Mouse (Mus musculus): ENCODE measurements around the gene Oscp1.

The Oscp1 gene

DNA sequence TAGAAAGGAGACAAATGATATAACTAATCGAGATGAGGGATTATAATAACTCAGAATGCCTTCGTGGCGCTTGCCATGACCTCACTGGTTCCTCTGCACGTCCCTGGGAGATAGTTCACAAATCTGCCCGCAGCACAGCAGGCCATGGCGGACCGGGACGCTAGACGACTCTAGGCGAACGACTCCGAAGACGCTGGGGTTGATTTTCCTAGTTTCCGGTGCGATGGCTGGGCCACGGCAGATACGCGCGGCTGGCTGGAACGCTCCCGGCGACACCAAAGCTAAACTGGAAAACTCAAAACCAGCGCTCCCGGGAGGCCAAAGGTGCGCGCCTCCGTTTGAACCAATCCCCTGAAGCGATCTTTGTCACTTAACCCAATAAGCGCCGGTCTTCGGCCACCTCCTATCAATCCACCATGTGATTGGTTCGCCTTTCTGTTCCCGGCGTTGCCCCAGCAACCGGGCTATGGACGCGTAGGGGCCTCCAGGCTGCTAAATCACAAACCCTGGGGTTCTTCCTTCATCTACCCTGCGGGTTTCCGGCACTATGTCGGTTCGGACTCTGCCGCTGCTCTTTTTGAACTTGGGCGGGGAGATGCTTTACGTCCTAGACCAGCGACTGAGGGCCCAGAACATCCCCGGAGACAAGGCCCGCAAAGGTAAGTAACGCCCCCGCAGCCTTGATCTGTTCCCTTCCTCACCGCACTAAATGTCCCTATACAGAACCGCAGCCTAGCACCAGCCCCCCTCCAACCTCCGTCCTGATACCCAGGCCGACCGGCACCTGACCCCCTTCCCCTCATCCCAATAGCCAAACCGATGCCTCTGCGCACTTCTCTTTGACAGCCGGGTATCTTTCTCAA is at the start of gene Oscp1:
TSS of gene Oscp1 (plus strand) at position 432 of the 863 bp plus-strand sequence.
- DNase-seq (ENCODE audit: low spot score): peak; percentile 94

DNA sequence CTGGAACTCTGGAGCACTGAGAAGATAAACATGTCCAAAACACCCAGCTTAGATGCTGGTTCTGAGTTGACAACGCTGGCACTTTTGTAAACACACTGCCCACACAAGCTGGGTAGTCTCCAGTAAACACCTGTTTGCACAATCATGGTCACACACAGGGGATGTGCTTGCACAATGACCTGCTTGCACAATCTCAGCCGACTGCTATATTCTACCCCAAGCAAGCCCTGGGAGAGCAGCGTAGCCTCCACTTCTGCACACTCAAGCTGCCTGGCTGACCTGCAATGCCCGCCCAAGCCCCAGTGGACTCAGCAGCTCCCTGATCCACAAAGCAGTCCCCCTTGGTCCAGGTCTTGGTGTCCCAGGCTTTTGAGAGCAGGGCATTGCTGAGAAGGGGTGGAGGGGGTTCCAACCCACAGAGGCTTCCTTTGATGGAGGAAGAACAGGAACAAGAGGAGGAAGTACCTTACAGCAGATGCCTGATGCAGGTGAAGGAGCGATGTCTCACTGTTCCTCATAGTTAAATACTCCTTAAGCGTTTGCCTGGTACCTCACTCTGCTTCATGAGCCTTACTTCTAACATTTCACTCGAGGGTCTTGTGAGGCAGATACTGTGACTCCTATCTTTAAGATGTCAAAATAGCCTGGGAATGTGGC is 40.6 kb upstream of the Oscp1 start:
- peak; percentile 39 for DNase-seq (ENCODE audit: low spot score)

DNA sequence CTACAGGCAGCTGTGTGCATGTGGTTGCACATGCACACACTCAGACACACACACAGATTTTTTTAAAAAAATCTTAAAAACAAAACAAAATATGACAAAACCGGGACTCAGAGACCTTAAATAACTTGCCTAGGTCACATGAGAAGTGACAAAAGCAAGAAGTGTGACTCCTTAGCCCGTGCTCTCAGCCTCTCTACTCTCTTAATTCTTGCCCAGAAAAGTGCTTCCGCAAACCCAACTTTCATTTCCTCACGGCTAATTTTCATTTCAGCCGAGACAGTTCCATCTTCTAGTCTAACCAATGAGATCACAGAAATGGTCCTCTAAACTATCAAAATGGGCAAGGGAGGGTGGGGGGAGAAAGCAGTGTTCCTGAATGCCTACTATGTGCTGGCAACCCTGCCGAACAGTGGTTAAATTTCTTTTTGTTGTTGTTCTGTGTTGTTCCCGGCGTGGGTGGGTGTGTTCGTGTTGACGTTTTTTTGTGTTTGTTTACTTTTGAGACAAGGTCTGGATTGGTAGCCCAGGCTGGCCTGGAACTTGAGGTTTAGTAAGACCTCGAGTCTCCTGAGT is 39.3 kb upstream of the Oscp1 start:
- DNase-seq (ENCODE audit: low spot score): peak; percentile 49

DNA sequence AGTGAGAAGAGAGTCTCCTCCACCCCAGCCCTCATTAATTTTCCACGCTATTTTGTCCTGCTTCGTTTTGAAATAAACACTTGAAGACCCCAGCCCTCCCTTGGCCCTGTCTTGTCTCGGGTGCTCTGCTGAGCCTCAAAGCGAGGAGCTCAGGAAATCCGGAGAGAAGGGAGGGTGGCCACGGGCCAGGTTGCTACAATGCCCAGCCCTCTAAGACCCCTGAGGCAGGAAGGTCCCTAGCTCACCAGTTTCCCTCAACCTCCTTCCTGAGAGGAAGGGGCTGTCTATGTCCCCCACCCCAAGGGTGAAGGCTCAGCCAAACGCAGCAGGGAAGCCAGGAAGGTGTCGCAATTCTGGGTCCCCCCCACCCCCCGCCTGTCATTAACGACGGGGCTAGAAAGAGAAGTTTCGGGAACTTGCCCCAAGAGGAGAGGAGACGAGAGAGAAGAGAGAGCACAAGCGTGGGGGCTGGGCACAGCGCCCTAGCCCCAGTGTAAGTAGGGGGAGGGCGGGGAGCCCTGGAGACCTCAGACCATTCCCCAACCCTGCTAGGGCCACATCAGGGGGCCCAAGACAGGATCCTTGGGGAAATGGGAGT is 34.0 kb upstream of the Oscp1 start, which contains the start of gene Csf3r:
TSS of gene Csf3r (plus strand) at position 248 of the 598 bp plus-strand sequence.
- DNase-seq (ENCODE audit: low spot score): no peak

DNA sequence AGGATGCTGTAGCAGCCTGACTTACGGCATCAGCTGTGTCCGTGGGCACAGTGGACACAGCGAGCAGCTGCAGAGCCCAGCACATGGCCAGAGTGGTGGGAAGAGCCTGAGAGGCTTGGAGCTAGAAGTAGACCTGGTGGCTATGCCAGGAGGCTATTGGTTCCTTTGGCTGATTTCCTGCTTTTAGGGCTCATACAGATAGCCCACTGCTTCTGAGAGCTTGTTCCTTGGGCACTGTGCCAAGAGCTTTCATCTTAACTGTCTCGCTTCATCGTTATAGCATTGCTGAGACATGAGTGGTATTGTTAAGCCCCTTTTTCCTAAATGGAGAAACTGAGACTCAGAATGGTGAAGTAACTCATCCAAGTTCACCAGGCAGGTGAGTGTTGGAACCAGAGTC is 32.6 kb upstream of the Oscp1 start:
- DNase-seq (ENCODE audit: low spot score): no peak

DNA sequence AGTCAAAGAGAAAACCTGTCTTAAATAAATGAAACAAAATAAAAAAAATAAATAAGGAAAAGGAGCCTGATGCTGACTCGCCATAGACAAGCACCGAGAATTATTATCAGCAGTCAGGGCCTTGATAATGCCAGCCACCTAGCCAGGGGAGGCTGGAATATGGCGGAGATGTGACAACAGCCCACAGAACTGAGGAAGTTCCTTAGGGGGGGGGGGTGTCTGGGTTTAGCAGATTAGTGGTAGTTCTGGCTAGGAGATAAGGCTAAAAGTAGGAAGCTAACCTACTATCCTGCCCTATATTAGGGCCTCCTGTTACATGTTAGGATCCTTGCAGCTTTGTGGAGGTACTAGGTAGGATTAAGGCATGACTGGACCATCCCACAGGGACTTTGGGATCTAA is 30.4 kb upstream of the Oscp1 start:
- DNase-seq (ENCODE audit: low spot score): no peak

DNA sequence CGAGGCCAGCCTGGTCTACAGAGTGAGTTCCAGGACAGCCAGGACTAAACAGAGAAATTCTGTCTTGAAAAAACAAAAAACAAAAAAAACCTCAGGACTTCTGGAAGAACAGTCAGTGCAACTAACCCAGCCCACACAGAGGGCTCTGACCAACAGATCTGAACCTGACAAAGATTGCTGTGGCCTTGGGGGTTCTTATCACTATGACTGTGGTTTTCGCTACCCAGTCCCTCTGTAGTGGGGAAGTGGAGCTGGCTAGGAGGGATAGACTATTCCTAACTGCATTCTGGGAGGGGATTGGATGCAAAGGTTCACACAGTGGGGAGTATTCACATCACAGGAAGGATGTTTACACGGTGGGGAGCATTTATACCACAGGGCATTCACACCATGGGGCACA is 29.3 kb upstream of the Oscp1 start:
- no peak for DNase-seq (ENCODE audit: low spot score)

DNA sequence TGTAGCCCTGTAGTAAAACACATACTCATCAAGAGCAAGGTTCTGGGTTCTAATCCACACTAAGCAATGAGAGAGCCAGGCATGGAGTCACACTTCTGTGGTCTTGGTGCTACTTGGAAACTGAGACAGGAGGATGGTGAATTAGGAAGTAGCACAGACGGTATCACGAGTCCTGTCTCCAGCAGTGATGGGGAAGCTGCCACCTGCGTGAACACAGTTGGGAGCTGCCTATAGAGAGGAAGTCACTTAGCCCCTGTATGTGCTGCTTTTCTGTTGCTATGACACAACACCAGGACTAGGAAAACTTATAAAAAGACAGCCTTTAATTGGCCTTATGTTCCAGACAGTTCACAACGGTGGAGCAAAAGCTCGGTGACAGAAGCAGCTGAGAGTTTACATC is 27.7 kb upstream of the Oscp1 start:
- DNase-seq (ENCODE audit: low spot score): peak; percentile 16

DNA sequence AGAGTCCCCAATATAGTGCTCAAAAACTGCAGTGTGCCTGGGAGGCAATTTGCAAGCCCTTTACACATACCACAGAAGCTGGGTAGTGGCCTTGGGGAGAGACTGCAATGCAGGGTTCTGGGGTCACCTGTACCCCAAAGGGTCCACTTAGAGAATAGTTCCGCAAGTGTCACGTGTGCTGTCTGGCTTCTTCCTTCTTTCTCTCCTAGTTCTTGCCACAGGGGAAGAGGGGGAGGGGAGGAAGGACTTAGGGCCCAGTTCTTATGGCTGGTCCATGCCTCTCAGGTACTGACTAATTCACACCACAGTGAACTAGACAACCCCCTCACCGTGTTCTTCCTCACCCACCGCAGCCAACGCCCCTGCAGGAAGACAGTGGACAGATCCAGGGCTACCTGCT is 23.0 kb upstream of the Oscp1 start:
- DNase-seq (ENCODE audit: low spot score): peak; percentile 23

DNA sequence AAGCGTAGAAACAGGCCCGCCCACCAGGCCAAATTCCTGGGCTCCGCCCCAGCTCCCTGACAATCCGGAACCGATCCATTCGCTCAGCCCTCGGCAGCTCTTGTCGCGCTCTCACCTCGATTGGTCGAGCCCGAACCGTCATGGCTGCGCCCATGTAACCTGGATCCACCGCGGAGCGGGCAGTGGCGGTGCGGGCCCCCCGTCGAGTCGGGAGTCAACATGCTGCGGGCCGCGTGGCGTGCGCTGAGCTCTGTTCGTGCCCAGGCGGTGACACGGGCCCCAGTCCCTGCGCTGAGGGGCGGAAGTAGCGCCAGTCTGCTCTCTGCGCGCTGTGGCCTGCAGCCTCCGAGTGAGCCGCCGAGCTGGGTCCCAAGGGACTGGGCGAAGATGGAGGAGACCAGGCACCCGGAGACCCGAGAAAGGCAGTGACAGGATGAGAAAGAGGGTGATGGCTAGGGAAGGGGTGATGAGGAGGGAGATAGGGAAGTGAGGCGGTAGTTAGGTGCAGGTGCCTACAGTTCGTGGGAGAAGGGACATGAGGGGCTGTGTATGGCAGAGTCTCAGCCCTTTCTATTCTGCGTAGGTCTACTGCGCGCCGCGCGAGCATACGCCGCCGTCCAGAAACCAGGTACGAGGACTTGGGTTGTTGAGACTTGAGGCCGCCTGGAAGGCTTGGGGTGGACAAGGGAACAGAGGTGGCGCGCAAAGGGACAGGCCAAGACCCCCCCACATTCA is 11.3 kb upstream of the Oscp1 start, which contains the start of gene Mrps15:
TSS of gene Mrps15 (plus strand) at position 75 of the 735 bp plus-strand sequence.
- DNase-seq (ENCODE audit: low spot score): peak; percentile 89

DNA sequence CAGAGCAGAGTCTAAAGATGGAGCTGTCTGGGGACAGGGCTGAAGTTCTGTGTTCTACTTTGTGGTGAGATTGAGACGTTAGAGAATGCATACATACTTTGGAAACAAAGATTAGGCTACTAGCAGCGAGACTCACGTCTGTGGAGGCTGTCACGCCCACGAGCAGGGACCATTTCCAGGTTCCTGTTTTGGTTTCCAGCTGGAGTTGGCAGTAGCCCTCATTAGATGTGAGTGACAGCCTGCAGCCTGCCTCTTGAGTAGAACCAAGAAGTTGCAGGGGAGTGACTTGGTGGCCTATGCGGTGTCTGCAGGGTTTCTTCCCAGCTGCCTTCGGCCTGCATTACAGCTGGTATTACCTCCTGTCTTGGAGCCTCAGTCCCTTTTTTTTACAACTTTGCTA is 6.7 kb upstream of the Oscp1 start:
- DNase-seq (ENCODE audit: low spot score): peak; percentile 56

DNA sequence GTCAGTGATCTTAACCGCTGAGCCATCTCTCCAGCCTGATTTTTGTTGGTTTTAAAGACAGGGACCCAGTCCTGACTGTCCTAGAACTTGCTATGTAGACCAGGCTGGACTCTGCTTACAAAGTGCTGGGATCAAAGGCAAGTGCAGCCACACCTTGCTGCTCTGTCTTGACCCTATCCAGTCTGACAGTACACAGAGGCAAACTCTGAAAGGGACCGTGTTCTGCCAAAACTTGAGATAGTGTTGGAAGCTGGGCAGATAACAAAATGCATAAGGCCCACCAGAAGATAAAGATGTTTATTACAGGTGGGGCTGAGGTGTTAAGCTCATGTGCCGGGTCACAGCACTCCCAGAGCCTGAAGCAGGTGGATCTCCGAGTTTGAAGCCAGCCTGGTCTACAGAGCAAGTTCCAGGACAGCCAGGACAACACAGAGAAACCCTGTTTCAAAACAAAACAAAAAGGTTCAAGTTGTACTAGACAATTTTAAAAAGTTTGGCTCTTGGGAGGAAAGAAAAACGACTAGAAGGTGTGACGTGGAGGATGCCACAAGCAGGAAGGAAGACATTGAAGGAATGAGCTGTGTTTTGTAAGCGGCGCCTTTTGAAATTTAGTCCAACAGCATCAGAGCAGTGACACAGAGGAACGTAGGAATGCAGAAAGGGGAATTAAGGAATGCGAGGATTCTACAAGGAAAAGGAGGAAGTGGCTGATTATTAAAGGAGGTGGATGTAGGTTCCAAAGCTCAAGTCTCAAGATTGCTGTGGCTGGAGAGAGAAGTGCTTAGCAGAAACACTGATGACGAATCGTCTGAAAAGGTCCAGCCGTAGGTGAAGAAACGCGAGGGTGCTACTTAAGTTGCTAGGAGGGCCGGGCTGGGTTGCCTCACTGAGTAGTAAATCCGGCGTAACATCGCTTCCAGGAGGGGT is 895 bp upstream of the Oscp1 start:
- no peak for DNase-seq (ENCODE audit: low spot score)

DNA sequence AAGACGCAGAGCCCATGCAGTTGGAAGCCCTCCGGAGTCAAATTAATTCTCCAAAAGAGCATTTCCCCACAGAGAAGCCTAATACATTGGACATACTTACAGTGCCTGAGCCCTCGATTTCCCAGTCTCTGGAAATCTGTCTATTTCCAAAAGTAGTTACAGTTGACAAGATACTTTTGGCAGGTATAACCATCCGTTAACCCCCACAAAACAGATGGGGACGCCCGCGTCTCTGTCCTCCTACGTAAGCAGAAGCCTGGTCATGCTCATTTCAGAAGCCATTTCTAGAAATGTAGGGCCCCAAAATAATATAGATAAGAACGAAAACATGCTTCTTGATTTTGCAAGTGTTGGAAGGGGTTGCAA is 615 bp downstream of the Oscp1 start:
- DNase-seq (ENCODE audit: low spot score): no peak

DNA sequence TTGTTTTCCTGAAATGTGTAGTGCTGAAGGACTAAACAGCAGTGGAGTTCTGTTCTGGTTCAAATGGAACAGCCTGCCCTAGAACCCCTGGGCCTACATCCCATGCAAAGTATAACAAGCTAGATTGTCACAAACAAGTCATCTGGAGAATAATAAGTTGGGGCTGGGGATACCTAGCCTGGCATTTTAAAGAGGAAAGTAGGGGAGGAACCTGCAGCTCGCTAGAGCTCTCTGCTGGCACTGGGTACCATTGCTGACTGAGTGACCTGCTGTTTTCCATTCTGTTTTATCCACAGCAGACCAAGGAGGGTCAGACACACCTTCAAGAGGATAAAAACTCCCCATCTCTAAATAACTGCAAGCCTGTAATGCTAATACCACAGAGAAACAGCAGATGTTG is 4.5 kb downstream of the Oscp1 start:
- DNase-seq (ENCODE audit: low spot score): no peak

DNA sequence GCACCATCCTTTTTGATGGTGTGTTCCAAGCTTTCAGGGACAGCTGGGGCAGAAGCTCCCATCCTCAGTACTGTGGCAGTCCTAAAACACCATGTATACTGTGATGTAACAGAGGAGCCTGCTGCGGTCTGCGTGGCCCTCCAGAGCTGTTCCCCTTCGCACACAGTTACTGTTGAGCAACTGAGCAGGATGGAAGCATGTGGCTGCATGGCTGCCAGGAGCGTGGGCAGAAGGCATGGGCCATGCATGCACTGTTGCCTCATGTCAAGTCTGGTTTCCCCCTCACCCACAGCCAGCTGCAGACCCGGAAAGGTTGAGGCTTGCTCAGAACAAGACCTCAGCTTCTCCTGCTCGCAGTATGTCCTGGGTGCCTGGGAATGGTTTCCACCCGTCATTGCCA is 6.9 kb downstream of the Oscp1 start:
- peak; percentile 33 for DNase-seq (ENCODE audit: low spot score)

DNA sequence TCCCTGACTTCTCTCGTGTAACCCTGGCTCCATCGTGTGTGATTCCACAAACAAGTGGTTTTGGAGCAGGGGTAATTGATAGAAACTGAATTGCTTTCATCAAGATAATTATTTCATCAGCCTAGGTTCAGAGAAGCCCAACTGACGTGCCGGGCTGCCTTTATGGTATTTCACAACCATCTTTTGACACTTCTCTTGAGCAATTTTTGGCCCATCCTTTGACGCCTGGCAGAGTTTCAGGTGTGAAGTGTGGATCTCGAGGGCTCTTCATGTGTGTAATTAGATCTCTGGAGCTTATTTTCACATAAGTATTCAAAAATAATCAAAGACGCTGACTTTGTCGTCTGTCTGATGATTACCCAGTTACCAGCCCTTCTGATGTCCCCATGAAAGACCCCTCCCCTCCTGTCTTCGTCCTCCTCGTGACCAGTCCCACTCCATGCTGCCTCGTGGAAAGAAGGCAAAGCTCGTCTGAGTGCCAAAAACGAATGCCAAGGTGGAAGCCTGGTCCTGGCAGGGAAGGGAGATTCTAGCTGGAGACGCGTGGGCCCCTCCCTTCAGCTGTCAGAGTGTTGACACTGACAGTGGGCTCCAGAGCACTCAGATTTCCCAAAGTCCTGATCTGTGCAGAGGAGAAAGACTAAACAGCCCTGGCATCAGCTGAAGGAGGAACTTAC is 9.2 kb downstream of the Oscp1 start:
- DNase-seq (ENCODE audit: low spot score): peak; percentile 67

DNA sequence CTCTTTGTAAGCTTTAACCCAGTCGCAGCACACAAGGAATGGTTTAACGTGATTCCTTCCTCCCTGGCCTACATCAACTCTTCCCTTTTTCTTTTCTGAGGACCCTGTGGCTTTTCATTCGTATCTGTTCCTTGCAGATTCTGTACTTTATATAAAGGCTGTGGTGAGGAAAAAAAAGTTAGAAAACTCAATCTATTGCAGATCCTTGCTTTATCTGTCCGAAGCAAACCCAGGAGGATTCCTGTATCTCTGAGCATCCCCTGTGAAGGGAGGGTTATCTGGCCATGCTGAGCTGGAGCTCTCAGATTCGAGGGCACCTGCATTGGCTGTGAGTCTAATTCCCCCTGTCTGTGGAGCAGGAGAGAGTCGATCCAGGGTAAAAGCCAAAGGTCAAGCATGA is 10.5 kb downstream of the Oscp1 start:
- no peak for DNase-seq (ENCODE audit: low spot score)

DNA sequence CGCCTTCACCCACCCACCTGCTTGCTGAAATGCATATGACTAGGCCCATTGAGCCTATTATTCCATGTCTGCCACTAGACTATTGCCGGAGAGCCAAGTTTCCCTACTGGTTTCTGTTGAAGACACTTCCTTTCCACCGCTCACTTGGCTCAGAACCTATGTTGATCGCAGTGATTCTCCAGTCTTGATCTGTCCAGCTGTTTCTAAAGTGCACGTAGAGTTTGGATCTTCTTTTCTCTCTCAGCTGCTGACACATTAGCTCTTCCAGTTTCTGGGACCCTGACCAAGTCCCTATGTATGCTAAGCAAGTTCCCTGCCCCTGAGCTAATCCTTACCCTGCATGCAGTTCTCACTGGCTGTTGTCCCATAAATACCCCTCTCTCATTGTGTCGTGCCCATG is 19.5 kb downstream of the Oscp1 start:
- no peak for DNase-seq (ENCODE audit: low spot score)

DNA sequence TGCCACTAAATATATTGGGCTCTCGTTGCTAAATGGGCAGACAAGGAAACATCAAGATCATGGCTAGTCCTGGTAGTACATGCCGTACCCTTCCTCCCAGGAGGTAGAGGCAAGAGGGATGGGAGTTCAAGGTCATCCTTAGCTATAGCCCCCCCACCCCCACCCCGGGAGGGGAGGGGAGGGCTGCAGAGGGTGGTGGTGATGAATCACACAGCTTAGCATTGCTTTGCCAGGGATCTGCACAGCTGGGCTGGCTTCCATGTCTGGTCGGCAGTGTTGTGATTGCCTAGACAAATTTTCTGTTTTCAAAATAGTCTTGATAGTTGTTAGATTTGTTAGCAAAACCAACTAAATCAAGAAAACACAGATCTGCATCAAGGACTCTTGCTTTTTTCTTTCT is 20.9 kb downstream of the Oscp1 start:
- DNase-seq (ENCODE audit: low spot score): no peak

DNA sequence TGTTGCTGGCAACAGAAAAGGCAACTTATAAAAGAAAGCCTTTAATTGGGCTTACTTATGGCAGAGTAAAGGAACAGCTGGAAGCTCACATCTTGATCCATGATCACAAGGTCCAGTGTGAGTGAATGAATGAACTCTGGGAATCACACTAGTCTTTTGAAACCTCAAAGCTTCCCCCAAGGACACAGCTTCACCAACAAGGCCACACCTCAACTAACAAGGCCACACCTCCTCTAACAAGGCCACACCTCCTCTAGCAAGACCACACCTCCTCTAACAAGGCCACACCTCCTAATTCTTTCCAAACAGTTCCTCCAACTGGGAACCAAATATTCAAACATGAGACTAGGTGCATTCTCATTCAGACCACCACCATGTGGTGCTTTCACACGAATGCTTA is 23.2 kb downstream of the Oscp1 start:
- DNase-seq (ENCODE audit: low spot score): no peak

Data from lung, postnatal 25 days (tissue).